Mouse (Mus musculus) midbrain, embryonic 11.5 days (tissue): ENCODE data around the gene Hist1h2af. TPM values are rescaled to one million over a fixed set of nuclear protein-coding genes. Genes with fewer than 3 reads are reported as not detected.
"Not testable (repeated sequence)": the region's sequence is repeated elsewhere in the genome, so short reads cannot be mapped to it uniquely, and the experiment has no call there.

ENCODE experiments used
- ATAC-seq: fragments of 200-750 bp; cut with Nextera tagmentation; 2 replicates; pipeline ENCODE4 v1.8.0; 2017; ENCODE audit warnings: moderate TSS enrichment, moderate library complexity; ENCODE audit not compliant: low FRiP score
- DNase-seq: peaks from one replicate; pipeline ENCODE4 v3.0.0; 2015; ENCODE audit warnings: low spot score; ENCODE audit errors: missing footprints
- H3K27ac ChIP-seq: fragments of 300-500 bp; sonication (generic); 2 replicates; pipeline ENCODE4 v1.5.1; 2014; ENCODE audit warnings: low read depth, low read length
- H3K27me3 ChIP-seq: fragments of 300-500 bp; sonication (generic); 2 replicates; pipeline ENCODE4 v1.6.1; 2014; ENCODE audit warnings: mild to moderate bottlenecking, low read length, moderate library complexity, mixed read lengths; ENCODE audit not compliant: control insufficient read depth, insufficient read depth
- H3K36me3 ChIP-seq: fragments of 300-500 bp; sonication (generic); 2 replicates; pipeline ENCODE4 v1.6.1; 2014; ENCODE audit warnings: mild to moderate bottlenecking, low read length, moderate library complexity, mixed read lengths; ENCODE audit not compliant: control insufficient read depth, insufficient read depth
- H3K4me1 ChIP-seq: fragments of 300-500 bp; sonication (generic); 2 replicates; pipeline ENCODE4 v1.6.1; 2014; ENCODE audit warnings: low read length; ENCODE audit not compliant: control insufficient read depth, insufficient read depth
- H3K4me2 ChIP-seq: fragments of 300-500 bp; sonication (generic); 2 replicates; pipeline ENCODE4 v1.6.1; 2014; ENCODE audit warnings: mild to moderate bottlenecking, moderate library complexity
- H3K4me3 ChIP-seq: fragments of 300-500 bp; sonication (generic); 2 replicates; pipeline ENCODE4 v1.5.1; 2014; ENCODE audit warnings: low read depth, low read length
- H3K9ac ChIP-seq: fragments of 300-500 bp; sonication (generic); 2 replicates; pipeline ENCODE4 v1.6.1; 2014; ENCODE audit warnings: low read length
- H3K9me3 ChIP-seq: fragments of 300-500 bp; sonication (generic); 2 replicates; pipeline ENCODE4 v1.6.1; 2016; ENCODE audit warnings: low read length; ENCODE audit not compliant: control insufficient read depth
- WGBS: fragments of 180-500 bp; shearing (Covaris S2); extraction: QIAGEN DNeasy Blood & Tissue Kit; methylation state at CpG from one replicate; pipeline ENCODE4 v1.1.7; 2014; 5-methylcytosine and 5-hydroxymethylcytosine counted together
- polyA plus RNA-seq: library from polyadenylated mRNA; unstranded; fragments of >200 nt; fragmentation: Nextera tagmentation; extraction: Ambion mirVana; gene quantifications from 2 replicates; pipeline ENCODE4 v1.2.1, GENCODE M21; 2014

Gene Hist1h2af
- polyA plus RNA-seq, 1 experiment from 2014 or later = 6.4 TPM

DNA sequence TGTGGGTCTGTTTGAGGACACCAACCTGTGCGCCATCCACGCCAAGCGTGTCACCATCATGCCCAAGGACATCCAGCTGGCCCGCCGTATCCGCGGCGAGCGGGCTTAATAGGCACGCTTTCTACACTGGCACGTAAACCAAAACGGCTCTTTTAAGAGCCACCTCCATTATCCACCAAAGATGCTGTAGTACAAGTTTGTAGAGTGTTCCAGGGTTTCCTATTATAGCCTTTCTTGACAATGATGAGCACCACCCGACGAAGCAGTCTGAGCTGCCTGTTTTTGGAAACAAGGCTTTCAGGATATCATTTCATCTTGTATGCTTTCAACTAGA, 11.0 kb downstream of the Hist1h2af start:
- not testable (repeated sequence) for H3K4me1 ChIP-seq, H3K27me3 ChIP-seq, H3K36me3 ChIP-seq, ATAC-seq, H3K9me3 ChIP-seq, DNase-seq
- WGBS = 0% methylated on average over 11 of the region's 14 CpGs
- H3K27ac ChIP-seq = peak overlapping the region; percentile 83; the same call in 1 of the 2 replicates
- peak overlapping the region; percentile 39 for H3K4me2 ChIP-seq
- H3K9ac ChIP-seq = peak overlapping the region; percentile 47; the same call in 1 of the 2 replicates
- peak overlapping the region; percentile 39 for H3K4me3 ChIP-seq

DNA sequence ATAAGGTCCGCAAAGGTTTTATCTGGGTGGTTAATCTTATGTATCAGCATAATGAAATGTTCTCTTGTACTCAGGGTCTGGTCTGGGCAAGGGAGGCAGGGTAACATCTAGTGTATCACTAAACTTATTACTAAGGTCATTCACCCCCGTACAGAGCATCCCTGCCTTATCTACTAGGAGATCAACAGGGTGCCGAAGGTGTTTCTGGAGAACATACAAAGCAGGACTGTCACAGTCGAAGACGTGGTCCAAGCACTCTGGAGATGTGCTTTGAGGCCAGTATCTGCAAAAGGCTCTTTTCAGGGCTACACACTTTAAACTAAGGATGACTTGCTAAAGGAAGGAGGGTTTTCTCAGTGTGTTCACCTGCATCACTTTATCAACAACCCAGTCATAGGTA, 13.0 kb downstream of the Hist1h2af start:
- WGBS = 87% methylated on average over 5 of the region's 5 CpGs
- no peak for ATAC-seq
- Histone ChIP-seq H3K36me3 (no peaks in the 10 kb centered on the region), H3K4me3 (no peak overlapping the region), H3K27me3 (no peaks in the 10 kb centered on the region), H3K4me1 (peaks cover 2% of the 10 kb centered on the region; the same call in 1 of the 2 replicates), H3K27ac (no peak overlapping the region), H3K4me2 (no peak overlapping the region), H3K9me3 (no peaks in the 10 kb centered on the region), H3K9ac (no peak overlapping the region)
- DNase-seq = no peak

DNA sequence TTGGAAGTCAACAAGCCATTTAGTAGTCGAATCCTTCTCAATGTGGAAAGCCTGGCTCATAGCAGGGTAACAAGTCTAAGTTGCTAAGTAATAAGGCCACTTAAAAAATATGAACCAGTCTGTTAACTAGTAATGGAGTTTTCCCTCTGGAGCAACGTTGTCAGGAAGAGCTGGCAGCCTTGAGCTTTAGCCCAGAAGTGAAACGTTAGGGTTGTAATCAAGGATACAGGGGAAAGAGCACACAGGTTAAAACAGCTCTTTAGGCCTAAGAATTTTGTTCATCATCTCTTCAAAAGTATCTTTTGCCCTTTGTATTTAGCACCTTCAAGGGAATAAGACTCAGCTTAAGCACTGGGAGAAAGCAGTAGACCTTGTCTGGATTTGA, 17.0 kb downstream of the Hist1h2af start:
- Histone ChIP-seq H3K36me3 (no peaks in the 10 kb centered on the region), H3K4me3 (peak overlapping the region; percentile 32), H3K9me3 (no peaks in the 10 kb centered on the region), H3K4me1 (peaks cover 10% of the 10 kb centered on the region), H3K27ac (peak overlapping the region; percentile 90), H3K27me3 (no peaks in the 10 kb centered on the region), H3K9ac (peak overlapping the region; percentile 69), H3K4me2 (peak overlapping the region; percentile 51)
- WGBS = 10% methylated on average over 3 of the region's 3 CpGs
- peak; percentile 95 for DNase-seq
- no peak for ATAC-seq

DNA sequence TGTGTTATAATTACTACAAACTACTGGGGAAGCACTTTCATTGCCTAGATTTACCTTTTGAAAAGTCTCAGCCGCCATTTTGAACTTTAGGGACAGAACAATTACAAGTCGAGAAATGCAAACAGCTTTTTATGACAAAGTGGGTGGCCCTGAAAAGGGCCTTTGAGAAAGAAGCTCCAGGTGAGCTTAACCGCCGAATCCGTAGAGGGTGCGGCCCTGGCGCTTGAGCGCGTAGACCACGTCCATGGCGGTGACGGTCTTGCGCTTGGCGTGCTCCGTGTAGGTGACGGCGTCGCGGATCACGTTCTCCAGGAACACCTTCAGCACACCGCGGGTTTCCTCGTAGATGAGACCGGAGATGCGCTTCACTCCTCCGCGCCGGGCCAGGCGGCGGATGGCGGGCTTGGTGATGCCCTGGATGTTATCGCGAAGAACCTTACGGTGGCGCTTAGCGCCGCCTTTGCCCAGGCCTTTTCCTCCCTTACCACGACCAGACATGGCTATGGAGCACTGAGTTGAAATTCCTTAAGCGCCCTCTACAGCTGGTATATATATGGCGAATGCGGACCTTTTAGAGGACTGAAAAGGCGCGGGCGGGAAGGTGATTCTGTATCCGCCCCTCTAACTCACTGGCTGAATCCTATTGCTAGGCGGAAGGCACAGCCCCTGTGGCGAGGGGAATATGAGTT, 17.6 kb downstream of the Hist1h2af start, which contains the start of gene Hist1h4f:
Gene Hist1h4f, minus strand, starts transcription at position 503 of the 689 bp plus-strand sequence.
- Histone ChIP-seq H3K4me3 (peak within 1 kb of the TSS; percentile 32), H3K4me2 (peak within 1 kb of the TSS; percentile 51), H3K9ac (peak within 1 kb of the TSS; percentile 69), H3K27ac (peak within 1 kb of the TSS; percentile 90)
- ATAC-seq = peak; percentile 80
- H3K36me3 ChIP-seq, H3K27me3 ChIP-seq, H3K4me1 ChIP-seq, H3K9me3 ChIP-seq: not testable (repeated sequence)
- under 1% methylated on average over 46 of the region's 47 CpGs for WGBS
- peak; percentile 100 for DNase-seq

DNA sequence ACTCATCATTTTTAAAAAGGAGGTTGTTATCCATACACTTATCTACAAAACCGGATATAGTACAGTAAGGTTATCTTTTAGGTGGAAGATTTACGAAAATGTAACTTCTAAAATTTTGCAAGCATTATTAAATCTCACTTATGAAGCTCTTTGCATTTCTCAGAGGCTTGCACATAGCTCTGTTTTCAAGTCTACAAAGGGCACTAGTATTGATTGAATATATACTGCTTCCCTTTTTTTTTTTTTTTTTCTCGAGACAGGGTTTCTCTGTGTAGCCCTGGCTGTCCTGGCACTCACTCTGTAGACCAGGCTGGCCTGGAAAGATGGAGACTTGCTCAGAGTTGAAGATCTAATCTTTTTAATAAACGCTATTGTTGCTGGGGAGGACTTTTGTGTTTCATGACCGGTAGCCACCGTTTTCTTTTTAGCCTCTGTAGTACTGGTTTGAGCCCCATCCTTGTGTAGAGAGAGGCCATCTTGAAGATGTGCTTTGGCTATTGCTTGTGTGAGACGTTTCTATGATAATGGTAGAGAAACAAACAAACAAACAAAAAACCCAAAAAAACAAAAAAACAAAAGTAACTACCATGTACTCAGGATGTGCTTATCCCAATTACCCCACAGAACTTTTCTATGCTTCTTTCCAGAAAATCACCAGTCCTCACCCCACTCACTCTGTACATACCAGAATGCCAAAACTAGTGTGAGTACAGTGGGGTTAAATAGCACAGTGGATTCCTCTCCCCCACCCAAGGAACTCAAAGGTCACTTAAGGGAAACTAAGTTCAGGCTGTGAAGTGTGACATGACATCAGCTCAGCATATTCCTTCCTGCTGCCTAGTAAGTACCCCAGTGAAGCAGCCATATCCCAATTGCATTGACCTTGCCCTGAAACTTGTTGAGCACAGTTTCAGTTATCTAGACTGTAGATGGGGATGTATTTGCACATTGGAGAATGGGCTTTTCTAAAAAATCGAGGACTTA, 18.5 kb downstream of the Hist1h2af start:
- Histone ChIP-seq H3K4me3 (0 out of 2 replicates have a peak overlapping the region, but pooled peaks have one; percentile 32), H3K9ac (peak overlapping the region; percentile 47; the same call in 1 of the 2 replicates), H3K27ac (peak overlapping the region; percentile 90), H3K4me2 (peak overlapping the region; percentile 51), H3K27me3 (no peaks in the 10 kb centered on the region), H3K36me3 (no peaks in the 10 kb centered on the region), H3K9me3 (no peaks in the 10 kb centered on the region), H3K4me1 (peaks cover 9% of the 10 kb centered on the region)
- DNase-seq = peak; percentile 91
- 56% methylated on average over 8 of the region's 8 CpGs for WGBS
- ATAC-seq = no peak

DNA sequence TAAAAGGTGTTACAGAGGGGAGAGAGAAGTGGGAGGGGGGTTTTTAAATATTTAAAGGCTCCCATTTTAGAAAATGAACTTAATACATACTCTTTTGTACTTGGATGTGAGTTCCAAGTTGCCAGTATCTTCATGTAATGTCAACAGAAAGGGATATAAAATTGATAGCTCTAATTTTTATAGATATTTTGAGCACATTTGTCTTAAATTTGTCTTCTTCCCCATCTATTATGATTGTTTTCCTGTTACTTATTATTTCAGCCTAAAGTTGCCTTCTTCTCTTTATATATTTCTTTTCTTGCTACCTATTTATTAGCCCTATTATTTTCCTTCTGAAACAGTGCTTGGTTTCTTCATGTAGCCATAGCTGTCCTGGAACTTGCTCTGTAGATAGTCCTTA, 19.3 kb downstream of the Hist1h2af start, which contains the start of gene Hist1h1d:
Gene Hist1h1d, plus strand, starts transcription at position 301 of the 400 bp plus-strand sequence.
- Histone ChIP-seq H3K27me3 (no peaks in the 10 kb centered on the region), H3K9me3 (no peaks in the 10 kb centered on the region), H3K4me3 (no peak within 1 kb of the TSS), H3K4me1 (peaks cover 9% of the 10 kb centered on the region), H3K4me2 (peak within 1 kb of the TSS; percentile 93; the same call in 1 of the 2 replicates), H3K9ac (peak within 1 kb of the TSS; percentile 89; the same call in 1 of the 2 replicates), H3K27ac (peak within 1 kb of the TSS; percentile 98), H3K36me3 (no peaks in the 10 kb centered on the region)
- DNase-seq (no peak), ATAC-seq (no peak)

- Histone ChIP-seq H3K9ac (peak overlapping the region; percentile 89), H3K36me3 (no peaks in the 10 kb centered on the region), H3K27ac (peak overlapping the region; percentile 98), H3K9me3 (no peaks in the 10 kb centered on the region), H3K4me2 (peak overlapping the region; percentile 93), H3K27me3 (no peaks in the 10 kb centered on the region), H3K4me1 (peaks cover 9% of the 10 kb centered on the region), H3K4me3 (peak overlapping the region; percentile 57; the same call in 1 of the 2 replicates)
- WGBS = 27% methylated on average over 9 of the region's 9 CpGs
- ATAC-seq (no peak), DNase-seq (peak; percentile 93)
Measured at GRCm38 (mm10) chr13:23554393-23554792, 20.7 kb downstream of the Hist1h2af start.

GRCm38 (mm10) chr13:23554925-23555838, 21.5 kb downstream of the Hist1h2af start:
- Histone ChIP-seq H3K27me3 (no peaks in the 10 kb centered on the region), H3K4me1 (peaks cover 9% of the 10 kb centered on the region), H3K9ac (peak overlapping the region; percentile 89), H3K27ac (peak overlapping the region; percentile 98), H3K4me3 (peak overlapping the region; percentile 57), H3K36me3 (no peaks in the 10 kb centered on the region), H3K4me2 (peak overlapping the region; percentile 93), H3K9me3 (no peaks in the 10 kb centered on the region)
- under 1% methylated on average over 49 of the region's 54 CpGs for WGBS
- ATAC-seq = peak; percentile 87
- DNase-seq = peak; percentile 98
